Mouse (Mus musculus) CD4-positive, CD25-positive, alpha-beta regulatory T cell, adult 9 weeks (primary cell): ENCODE results near the gene Crybb1. TPM values are rescaled to one million over a fixed set of nuclear protein-coding genes. Genes with fewer than 3 reads are reported as not detected.

Experiments
- polyA plus RNA-seq: library from polyadenylated mRNA; unstranded; fragments of 100-300 nt; shearing (Covaris generic); gene quantifications from one replicate; pipeline ENCODE4 v1.2.1, GENCODE M21; 2017

Gene Crybb1
- polyA plus RNA-seq = not detected

GRCm38 (mm10) chr5:112255426-112255825 is at the start of gene Crybb1:
TSS of gene Crybb1 (plus strand) at chr5:112255815.

GRCm38 (mm10) chr5:112252400-112252799 is 3.2 kb upstream of the Crybb1 start, which contains the start of gene Cryba4:
TSS of gene Cryba4 (minus strand) at chr5:112252518.

GRCm38 (mm10) chr5:112276267-112276873 is 20.8 kb downstream of the Crybb1 start, which contains the start of gene Tpst2:
TSS of gene Tpst2 (plus strand) at chr5:112276691.

Other genes starting within 250 kb of the Crybb1 start
- gene Cryba4, start 3.3 kb upstream of the Crybb1 start, polyA plus RNA-seq = 0.51 TPM
- gene Tpst2, start 20.9 kb downstream of the Crybb1 start, polyA plus RNA-seq = 92.5 TPM
- 47.7 TPM for gene Tfip11, start 70.5 kb downstream of the Crybb1 start, polyA plus RNA-seq
- gene Srrd, start 87.2 kb downstream of the Crybb1 start, polyA plus RNA-seq = 3.1 TPM
- gene Hps4, start 87.3 kb downstream of the Crybb1 start, polyA plus RNA-seq = 27.2 TPM
- gene Gm6583, start 100.2 kb downstream of the Crybb1 start, polyA plus RNA-seq = 0.36 TPM
- gene Asphd2, start 139.1 kb downstream of the Crybb1 start, polyA plus RNA-seq = not detected
- not detected for gene Gm6588, start 193.6 kb downstream of the Crybb1 start, polyA plus RNA-seq